Mouse (Mus musculus) embryonic fibroblast, embryonic 13.5 days (primary cell): ENCODE measurements around the gene Heatr5b.

Source experiments
- CTCF ChIP-seq: IDR thresholded peaks from 2 replicates; pipeline ENCODE4 v1.5.1; 2011; ENCODE audit warnings: mild to moderate bottlenecking, control low read depth, low read length, moderate library complexity, borderline replicate concordance; ENCODE audit not compliant: insufficient read depth
- POLR2A ChIP-seq: IDR thresholded peaks from 2 replicates; pipeline ENCODE4 v1.6.1; 2011; ENCODE audit warnings: low read depth, mild to moderate bottlenecking, control low read depth, low read length, moderate library complexity

DNA sequence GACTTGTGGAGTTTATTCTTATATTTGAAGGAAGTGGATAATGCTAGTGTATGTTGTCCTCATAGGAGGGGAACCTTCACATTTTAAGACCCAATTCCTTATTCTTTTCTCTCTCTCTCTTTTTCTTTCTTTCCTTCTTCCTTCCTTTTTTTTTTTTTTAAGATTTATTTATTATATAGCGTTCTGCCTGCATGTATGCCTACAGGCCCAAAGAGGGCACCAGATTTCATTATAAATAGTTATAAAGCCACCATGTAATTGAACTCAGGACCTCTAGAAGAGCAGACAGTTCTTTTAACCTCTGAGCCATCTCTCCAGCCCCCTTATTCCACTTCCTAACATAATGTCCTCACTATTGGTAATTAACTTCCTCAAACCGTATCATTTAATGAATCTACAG is 892 bp upstream of the Heatr5b start:
- TF ChIP-seq POLR2A = no peak
- TF ChIP-seq CTCF = no peak
